Mouse (Mus musculus) adipocyte (in vitro differentiated cells): ENCODE data around the gene Nfib.

Experiments used
- DNase-seq: peaks from one replicate; pipeline ENCODE4 v3.0.0-alpha.2; 2016; ENCODE audit warnings: low spot score

Nfib gene

DNA sequence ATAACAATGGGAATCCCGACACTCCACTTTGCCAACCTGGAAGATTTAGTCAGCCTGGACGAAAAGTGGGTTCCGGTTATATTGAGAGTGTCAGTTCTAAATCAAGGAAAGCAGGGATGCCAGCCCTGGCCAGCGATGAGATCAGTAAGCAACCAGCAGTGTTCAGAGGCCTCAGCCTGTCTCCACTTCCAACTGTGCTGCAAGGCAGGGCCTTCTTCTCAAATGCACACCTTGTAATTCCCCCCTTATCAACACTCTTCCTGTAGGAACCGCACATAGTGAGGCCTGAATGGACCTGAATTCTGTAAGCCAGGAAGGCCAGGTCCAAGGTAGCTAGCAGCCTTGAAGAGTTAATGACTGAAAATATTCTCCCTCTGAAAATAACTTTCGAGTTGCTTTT, 239.4 kb downstream of the Nfib start:
- DNase-seq, result no peak

DNA sequence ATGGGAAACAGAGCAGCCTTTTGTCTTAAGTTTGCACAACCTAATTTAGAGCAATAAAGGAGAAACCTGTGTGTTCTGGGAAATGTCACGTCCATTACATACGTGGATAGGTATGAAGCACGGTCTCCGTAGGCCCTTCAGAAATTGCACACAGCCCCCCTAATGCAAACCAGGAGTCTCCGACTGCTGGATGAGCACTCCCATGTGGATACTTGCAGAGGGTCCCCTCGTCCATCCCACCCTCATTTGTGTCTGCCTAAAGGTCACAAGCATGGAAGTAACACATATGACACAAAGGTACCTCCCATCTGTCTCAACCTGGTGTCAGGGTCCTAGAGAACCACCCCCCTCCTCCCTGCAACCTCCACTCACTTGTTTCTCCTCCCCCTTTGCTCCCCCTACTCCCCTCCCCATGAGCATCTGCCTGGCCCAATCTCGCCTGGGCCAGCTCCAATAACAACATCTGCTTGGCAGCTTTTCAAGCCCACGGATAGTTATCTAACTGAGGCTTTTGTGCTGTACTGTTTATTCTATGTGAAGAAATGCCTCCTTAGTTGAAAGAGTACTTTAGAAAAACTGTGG, 241.4 kb downstream of the Nfib start:
- peak; percentile 64 for DNase-seq

DNA sequence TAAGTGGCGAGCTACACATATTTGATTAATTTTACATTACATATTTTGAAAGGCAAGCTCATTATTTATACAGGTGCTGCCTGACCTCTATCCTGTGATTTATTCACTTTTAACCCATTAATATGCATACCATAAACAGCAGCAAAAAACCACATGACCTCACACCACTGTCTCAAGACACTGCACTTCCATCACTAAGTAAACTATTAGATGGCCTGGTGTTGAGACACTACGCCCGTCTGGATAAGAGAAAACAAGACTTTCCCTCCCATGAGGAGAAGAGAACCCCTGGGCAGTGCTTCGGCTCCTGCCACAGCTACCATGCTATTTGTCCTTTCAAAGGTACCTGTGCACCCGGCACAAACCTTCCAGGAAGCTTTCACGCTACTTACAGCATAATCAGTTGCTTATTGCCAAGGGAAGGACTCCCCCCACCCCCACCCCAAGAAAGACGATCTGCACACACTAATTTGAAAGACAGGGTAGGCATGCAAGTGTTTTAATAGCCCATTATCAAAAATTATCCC, 242.3 kb downstream of the Nfib start:
- no peak for DNase-seq

DNA sequence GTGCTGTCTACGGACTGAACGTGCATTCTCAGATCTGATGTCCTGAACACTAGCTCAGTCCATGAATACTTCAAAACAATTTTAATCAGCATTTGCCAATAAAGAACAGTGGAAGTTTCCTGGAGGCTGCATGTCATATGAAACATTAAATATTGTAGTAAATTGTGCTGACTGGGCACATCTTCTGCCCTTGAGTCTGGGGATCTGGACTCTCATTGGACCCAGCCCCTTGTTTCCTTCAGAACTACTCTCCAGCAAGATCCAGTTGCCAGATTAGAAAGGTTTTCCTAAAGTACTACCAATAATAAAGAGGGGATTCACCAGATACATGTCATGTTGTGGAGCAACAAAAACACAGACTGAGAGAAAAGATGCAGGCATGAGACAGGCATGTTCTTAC, 243.9 kb downstream of the Nfib start:
- no peak for DNase-seq

DNA sequence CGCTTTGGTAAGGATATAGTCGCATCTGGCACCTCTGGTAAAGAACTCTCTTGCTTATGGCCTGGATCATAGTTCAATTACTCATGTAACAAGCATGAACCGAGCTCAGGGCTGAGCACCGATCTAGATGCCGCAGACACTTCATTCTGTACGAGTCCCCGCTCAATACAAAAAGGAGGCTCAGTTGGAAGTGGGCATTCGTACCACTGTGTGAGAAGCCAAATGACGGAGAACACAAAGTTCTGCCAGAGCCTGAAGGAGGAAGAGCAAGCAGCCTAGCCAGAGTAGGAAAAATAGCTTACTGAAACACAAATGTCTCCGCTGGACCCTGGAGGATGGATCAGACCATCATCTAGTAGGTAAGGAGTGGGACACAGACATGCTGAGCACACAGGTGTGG, 246.7 kb downstream of the Nfib start:
- DNase-seq, result no peak

DNA sequence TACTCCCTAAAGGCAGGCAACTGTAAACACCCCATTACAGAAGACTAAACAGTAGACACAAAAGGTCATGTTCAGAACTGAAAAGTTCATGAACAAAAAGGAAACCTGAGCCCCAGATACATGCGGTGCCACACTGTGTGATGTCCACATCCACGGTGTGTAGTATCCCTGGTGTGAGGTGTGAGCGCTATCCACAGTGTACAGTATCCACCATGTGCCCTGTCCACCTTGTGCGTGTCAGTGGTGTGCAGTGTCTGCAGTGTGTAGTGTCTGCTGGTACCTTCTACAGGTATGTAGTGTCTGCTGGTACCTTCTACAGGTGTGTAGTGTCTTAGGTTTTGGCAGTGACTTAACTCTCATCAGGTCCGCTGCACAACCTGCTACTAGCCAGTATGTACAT, 248.6 kb downstream of the Nfib start:
- DNase-seq, result no peak

DNA sequence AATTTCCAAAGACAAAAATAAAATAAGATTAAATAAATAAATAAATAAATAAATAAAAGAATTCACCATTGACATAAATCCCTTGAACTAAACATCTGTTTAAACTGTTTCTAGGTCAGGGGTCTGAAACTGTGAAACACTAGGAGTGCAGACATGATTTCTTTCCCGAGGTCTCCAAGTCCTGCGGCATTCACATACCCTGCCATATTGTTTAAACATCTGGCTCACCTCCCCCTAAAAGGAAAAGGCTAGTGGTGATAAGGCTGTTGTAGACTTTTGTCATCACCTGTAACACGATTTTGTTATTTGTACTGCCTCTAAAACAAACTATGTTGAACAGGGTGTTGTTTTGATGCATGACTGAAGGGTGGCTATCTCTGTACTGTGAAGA, 249.2 kb downstream of the Nfib start:
- DNase-seq, result no peak

DNA sequence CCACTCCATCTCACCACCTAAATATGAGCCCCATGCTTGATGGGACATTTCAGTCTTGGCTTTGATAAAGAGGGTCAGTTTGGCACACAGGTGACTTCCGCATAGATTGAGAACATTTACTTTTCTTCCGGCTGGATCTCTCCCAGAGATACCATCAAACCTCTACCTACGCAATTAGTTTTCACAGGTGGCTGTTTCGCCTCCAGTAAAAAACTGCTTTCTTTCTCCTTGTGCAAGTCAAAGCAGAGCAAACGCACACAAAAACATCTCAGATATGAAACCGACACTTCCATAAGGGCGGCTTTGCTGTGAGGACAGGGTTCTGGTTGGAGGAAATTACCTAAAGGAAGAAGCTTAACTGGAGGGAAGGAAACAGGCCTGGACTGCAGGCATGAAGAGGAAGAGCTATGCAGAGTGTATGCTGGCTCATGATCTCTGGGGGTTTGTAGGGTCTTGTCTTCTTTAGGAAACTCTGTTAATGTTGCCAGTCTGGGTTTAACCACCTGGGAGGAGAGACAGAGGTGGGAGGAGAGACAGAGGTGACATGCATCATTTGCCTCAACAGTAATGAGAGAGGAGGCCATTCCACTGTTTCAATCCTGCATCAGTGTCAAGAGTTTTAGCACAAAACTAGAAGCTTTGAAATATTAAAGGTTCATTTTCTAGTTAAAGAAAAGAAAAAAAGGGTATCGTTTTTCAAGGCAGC, 249.8 kb downstream of the Nfib start:
- DNase-seq, result no peak

DNA sequence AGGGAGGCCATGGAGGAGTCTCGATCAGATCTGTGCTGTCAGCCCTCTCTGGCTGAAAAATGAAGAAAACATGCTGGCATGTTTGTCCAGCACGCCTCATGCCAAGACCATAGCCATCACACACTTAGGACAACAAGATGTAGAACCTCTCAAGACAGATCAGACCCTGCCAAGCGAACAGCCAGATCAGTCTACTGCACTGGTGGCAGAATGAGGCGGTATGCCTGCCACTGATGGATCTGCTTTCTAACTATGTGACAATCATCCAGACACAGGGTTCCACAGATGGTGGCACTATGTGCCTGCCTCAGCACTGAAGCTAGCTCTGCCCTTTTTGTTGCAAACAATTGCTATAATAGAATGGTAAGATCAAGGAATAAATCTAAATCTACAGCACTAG, 250.6 kb downstream of the Nfib start:
- DNase-seq, result no peak

DNA sequence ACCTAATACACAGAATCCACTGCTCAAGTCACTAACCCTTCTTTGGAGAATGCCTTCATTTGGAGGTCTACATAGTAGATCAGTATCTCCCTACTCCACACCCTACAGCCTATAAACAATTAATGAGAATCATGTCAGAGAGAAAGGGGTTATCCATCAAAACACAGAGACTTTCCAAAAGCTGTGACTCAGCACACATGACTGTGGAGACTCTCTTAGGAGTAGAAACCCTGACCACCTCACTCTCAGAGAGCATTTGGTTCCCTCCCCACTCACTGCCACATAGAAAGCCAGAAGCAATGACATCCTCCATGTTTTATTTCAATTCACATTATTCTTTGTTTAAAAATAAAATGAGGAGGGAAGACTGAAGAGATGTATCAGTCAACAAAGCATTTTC, 252.2 kb downstream of the Nfib start:
- peak; percentile 16 for DNase-seq

DNA sequence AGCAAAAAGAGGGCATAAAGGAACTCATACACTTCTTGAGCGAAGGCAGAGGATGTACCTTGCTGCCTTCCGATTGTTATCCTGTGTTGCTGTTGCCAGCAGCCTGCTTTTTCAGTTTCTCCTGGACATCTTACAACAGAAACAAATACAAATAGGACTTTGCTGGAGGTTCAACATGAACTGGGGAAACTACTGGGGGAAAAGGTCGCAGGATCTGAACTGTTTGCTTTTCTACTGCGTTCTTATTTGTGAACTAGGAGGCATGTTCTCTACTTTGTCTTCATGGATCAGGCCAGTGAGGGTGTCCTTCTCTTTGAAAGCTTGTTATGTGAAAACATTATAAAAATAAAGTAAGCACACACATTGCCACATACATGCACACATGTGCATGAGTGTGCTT, 252.6 kb downstream of the Nfib start:
- DNase-seq, result peak; percentile 40

DNA sequence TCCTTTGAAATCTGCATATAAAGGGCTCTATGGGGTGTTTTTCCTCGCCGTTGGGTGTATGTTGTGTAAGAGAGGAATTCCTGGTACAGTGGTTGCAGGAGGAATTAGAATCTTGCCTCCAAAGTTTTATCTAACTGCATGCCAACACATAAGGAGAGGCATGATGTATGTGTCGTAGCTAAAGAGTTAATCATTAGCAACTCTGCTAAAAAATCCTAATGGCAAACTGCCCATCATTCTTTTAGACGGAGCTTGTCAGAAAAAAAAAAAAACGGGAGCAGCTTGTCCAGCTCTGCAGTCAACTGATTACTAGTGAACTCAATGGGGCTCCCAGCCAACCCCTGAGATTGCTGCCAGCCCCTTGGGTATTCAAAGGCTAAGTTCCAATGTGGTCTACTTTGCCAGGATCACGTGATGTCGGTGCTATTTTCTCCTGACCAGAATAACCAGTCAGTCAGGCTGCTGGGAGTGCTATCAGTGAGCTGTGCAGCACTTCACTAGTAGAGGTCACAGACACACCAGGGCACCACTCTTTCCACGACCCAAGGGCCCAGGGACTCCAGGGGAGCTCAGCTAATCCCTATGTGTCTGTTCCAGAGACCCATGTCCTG, 258.4 kb downstream of the Nfib start:
- peak; percentile 97 for DNase-seq

DNA sequence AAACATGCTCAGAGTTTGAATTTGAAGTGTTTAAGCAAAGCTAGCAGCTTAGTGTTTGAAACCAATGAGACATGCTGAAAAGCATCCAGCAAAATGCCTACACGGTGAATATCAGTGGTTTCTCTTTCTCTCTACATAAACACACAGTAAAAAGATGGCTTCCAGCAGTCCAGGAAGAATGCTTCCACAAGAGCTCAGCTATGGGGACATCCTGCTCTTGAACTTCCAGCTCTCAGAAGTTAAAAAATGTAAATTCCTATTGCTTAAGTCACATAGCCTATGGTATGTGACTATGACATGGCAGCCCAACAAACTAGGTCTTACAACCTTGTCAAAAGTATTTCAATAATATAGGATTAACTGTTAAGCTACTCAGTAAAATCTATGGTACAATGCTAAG, 261.5 kb downstream of the Nfib start:
- no peak for DNase-seq

DNA sequence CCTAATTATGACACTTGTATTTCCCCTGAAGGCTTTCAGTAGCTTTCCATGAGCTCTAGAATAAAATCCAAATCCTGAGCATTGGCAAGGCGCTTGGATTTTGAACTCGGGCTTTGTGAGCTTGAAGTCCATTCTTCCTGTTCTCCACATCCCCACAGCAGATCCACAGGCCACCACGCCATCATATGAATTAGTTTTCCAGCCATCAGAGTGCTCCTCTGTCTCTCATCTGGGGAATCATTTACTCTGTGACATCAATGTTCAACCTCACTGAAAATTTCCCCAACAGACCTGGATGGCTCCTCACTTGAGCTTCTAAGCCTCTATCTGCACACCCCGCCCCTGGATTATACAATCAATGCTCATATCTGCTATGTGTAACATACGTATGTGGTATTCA, 262.1 kb downstream of the Nfib start:
- no peak for DNase-seq

DNA sequence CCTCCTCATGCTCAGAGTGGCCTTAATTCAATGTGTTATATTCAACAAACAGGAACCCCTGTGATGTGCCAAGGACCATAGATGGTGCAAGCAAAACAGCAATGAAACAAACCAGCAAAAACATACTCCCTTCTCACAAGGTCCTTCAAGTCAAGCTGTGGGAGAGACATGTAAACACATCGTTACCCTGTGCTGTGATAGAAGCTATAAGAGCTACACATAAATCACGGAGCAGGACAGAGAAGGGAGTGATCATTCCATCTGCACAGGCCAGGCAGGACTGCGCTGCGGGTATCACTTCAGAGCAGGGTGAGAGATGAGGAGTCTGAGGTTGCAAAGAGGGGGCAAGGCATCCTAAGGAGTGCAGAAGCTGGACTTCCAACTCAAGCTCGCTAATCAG, 262.5 kb downstream of the Nfib start:
- no peak for DNase-seq

DNA sequence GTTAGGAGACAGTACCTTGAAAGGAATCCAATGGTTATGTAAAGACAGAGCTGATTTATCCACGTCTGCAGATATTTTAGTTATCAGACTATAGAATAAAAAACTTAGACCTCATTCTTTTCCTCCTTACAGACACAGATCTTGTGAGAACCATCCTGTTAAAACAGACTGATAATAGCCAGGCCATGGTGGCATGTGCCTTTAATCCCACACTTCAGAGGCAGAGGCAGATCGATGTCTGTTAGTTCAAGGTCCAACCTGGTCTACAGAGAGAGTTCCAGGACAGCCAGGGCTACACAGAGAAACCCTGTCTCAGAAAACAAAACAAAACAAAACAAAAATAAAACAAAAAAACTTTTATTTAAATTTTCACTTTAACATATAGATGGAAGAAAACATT, 264.9 kb downstream of the Nfib start:
- no peak for DNase-seq

DNA sequence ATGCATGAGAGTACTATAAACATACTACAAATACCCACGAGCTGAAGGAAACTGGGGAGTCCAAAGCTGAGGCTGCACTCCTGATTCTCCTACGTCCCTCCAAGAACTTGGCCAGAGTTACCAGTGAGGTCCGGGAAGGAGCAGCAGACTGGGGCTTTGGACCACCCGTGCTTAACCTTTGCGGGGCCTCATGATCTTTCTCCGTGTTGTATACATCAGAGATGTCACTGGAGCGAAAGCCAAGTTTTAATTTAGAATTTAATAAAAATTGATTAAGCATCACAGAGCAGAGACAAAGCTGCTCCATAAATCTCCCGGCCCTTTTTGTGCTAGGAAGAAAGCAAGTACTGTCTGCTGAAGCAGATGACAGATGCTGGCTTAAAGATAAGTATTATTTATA, 265.7 kb downstream of the Nfib start:
- no peak for DNase-seq

DNA sequence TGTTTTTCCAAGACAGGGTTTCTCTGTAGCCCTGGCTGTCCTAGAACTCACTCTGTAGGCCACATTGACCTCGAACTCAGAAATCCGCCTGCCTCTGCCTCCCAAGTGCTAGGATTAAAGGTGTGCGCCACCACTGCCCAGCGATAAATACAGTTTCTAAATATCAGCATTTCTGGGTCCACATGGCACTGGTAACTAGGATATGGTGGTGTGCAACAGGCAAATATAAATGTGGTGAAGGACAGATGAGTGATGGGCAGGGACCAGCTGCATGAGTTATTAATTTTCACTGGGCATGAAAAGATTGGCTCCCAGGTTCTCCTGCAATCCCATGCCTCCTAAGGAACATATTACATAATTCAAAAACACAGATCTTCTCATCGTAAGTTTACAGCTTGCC, 266.9 kb downstream of the Nfib start:
- DNase-seq, result no peak

DNA sequence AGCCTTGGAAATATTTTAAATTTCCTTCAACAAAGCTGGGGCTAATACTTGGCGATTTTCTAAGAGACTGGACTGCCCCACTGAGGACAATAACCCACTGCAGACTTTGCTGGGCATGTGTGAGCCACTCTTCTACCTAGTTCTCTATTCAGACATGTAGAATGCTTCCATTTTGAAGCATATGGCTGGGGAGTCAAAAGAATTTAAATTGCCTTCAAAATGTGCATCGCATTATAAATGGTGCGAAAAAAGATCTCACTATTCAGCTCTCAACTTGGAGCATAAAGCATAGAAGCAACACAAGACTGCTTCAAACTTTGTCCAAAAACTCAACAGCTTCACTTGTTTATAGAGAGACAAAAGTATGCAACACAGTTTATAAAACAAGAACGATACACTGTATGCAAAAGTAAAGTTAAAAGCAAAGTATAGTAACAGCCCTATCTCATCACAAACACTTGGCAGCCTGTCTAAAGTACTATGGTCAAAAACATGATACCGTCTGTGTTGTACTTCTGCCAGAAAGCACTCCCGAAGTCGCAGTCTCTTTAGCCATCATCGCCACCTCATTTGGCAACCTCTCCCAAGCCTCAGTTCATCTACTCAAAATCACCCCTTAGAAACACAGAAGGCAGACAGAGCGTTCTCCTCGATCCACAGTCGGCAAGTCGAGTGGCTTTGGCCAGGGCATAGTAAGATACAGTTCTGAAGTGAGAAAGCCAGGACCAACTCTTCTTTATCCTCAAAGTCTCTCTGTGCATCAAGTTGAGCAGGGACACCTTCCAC, 267.8 kb downstream of the Nfib start:
- no peak for DNase-seq

DNA sequence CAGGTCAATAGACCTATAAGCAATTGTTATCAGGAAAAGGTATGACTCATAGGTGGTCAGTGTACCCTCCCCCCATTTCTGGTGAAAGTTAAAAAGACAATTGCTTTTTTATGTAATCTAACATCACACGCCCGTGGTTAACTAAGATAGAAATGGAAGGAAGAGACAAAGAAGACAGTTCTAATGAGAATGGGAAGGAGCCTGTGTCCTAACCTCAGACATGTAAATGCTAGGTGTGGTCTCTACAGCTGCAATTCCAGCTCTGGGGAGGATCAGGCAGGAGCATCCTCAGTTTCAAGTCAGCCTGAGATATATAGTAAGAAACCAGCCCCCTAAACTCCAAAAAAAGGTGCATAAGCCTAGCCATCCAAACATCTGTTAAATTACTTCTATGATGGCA, 268.9 kb downstream of the Nfib start:
- DNase-seq, result no peak

DNA sequence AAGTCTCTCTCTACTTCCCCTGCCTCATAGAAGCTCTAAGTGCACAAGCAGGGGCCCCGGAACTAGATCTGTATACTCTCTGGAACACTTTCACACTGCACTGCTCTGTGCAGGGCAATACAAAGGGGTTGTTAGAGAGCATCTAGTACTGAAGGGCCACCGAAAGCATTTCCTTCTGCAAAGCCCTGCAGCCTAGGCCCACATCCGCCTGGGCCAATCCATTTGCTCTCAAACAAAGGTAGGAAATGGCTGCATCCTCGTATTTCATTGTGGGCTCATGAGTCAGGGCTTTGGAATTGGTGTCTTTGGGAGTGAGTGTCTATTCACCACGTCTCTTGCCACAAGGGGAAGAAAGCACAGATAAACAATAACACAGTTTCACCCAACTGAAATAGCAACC, 269.8 kb downstream of the Nfib start:
- no peak for DNase-seq

DNA sequence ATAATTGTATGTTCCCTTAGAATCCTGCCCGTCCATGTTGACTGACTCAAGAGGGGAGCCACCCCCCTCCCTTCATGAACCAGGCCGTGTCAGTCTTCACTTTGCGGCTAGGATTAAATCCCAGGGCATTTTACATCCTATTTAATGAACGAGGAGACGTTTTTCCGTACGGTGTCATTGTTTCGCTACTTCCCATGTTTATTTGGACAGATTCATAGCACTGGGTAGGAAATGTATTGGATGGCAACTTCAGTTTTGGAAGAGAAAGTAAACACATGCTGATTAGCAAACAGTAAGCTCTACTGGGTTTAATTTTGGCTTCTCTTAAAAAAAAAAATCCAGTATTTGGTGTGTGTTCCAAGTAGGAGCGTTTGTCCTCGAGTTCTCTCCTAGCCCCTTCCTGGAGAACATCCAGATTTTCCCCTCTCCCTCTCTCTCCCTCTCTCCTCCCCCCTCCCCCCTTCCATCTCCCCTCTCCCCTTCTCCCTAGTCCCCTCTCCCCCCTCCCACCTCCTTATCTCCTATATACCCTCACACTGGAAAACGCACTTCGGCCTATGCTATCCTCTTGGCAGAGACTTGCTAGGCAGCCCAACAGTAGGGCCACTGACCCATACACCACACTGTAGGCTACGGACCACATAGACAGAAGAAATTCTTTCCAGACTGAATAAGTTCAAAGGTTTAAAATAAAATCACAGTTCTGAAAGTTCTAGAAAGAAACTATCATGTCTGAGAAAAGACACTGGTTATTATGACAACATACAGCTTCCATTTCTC, 271.4 kb downstream of the Nfib start:
- no peak for DNase-seq
